27 mouse cellular contexts compared by ENCODE assay signal in genomic region chr6:66915592-66915991, GRCm38 (mm10).
"Had no signal": no experiment of that assay in that cellular context is flagged by ENCODE, and none has a peak within 500 bp of the region (broad histone marks: within the 10 kb centered on the region; RNA-seq: fewer than 3 reads in every experiment).

No protein-coding gene starts in this region.

- ATAC-seq: forebrain, embryonic 13.5 days; forebrain, embryonic 14.5 days; forebrain, embryonic 15.5 days; forebrain, postnatal 0 days had no signal

- H3K4me1 ChIP-seq: embryonic facial prominence, embryonic 13.5 days; forebrain, embryonic 12.5 days; forebrain, embryonic 13.5 days; forebrain, embryonic 15.5 days had no signal

- H3K9ac ChIP-seq: embryonic facial prominence, embryonic 12.5 days; embryonic facial prominence, embryonic 13.5 days; embryonic facial prominence, embryonic 15.5 days; forebrain, embryonic 12.5 days; forebrain, embryonic 13.5 days; forebrain, embryonic 15.5 days; forebrain, postnatal 0 days had no signal

- H3K36me3 ChIP-seq: embryonic facial prominence, embryonic 10.5 days; embryonic facial prominence, embryonic 12.5 days; embryonic facial prominence, embryonic 15.5 days; forebrain, embryonic 10.5 days; forebrain, embryonic 12.5 days; forebrain, embryonic 15.5 days had no signal

- H3K4me3 ChIP-seq: embryonic facial prominence, embryonic 10.5 days; embryonic facial prominence, embryonic 12.5 days; embryonic facial prominence, embryonic 13.5 days; embryonic facial prominence, embryonic 15.5 days; erythroblast, embryonic 14.5 days; forebrain, embryonic 10.5 days; forebrain, embryonic 12.5 days; forebrain, embryonic 13.5 days; forebrain, embryonic 15.5 days; gastrocnemius, adult 2 months; heart, adult 2 months had no signal

- H3K9me3 ChIP-seq: embryonic facial prominence, embryonic 10.5 days; embryonic facial prominence, embryonic 12.5 days; embryonic facial prominence, embryonic 13.5 days; embryonic facial prominence, embryonic 15.5 days; forebrain, embryonic 10.5 days; forebrain, embryonic 12.5 days; forebrain, embryonic 13.5 days; forebrain, embryonic 15.5 days had no signal

- DNase-seq: cerebellum, adult 2 months; cerebellum, adult 8-10 months; cerebellum, adult 9-10 months; cerebellum, adult 9-11 months; cerebellum, postnatal 10 days; cerebellum, postnatal 14 days; cerebellum, postnatal 25 days; cerebellum, postnatal 36 days; embryo, embryonic 11 days; forebrain, postnatal 0 days; gastrocnemius, adult 2 months; gastrocnemius, postnatal 10 days; gastrocnemius, postnatal 14 days; gastrocnemius, postnatal 25 days; gastrocnemius, postnatal 36 days; heart, adult 18-20 months; heart, adult 2 months had no signal

- H3K4me2 ChIP-seq: embryonic facial prominence, embryonic 12.5 days; embryonic facial prominence, embryonic 13.5 days; embryonic facial prominence, embryonic 15.5 days; forebrain, embryonic 12.5 days; forebrain, embryonic 13.5 days; forebrain, embryonic 15.5 days had no signal

- H3K27me3 ChIP-seq: embryonic facial prominence, embryonic 12.5 days; embryonic facial prominence, embryonic 13.5 days; embryonic facial prominence, embryonic 15.5 days; forebrain, embryonic 12.5 days; forebrain, embryonic 13.5 days; forebrain, embryonic 15.5 days had no signal

- H3K27ac ChIP-seq: embryonic facial prominence, embryonic 10.5 days; embryonic facial prominence, embryonic 12.5 days; embryonic facial prominence, embryonic 13.5 days; embryonic facial prominence, embryonic 15.5 days; forebrain, embryonic 10.5 days; forebrain, embryonic 12.5 days; forebrain, embryonic 13.5 days; forebrain, embryonic 15.5 days; gastrocnemius, adult 2 months; heart, adult 2 months had no signal
